Mouse (Mus musculus) intestine, embryonic 16.5 days (tissue): ENCODE results near the gene Gm47959. TPM values are rescaled to one million over a fixed set of nuclear protein-coding genes. Genes with fewer than 3 reads are reported as not detected.

Source experiments
- ATAC-seq: fragments of 200-750 bp; cut with Nextera tagmentation; 2 replicates; pipeline ENCODE4 v1.8.0; 2017; ENCODE audit warnings: moderate TSS enrichment, moderate library complexity
- H3K27ac ChIP-seq: fragments of 300-500 bp; sonication (generic); 2 replicates; pipeline ENCODE4 v1.5.1; 2014; ENCODE audit warnings: mild to moderate bottlenecking, low read length
- H3K27me3 ChIP-seq: fragments of 300-500 bp; sonication (generic); replicated peaks from 2 replicates; pipeline ENCODE4 v1.6.1; 2014; ENCODE audit warnings: low read length, control low read depth, mixed read lengths; ENCODE audit not compliant: control insufficient read depth, insufficient read depth
- H3K36me3 ChIP-seq: fragments of 300-500 bp; sonication (generic); 2 replicates; pipeline ENCODE4 v1.6.1; 2014; ENCODE audit warnings: low read length, control low read depth; ENCODE audit not compliant: control insufficient read depth, insufficient read depth
- H3K4me1 ChIP-seq: fragments of 300-500 bp; sonication (generic); 2 replicates; pipeline ENCODE4 v1.6.1; 2014; ENCODE audit warnings: low read length, control low read depth, mixed read lengths; ENCODE audit not compliant: control insufficient read depth, insufficient read depth
- H3K4me2 ChIP-seq: fragments of 300-500 bp; sonication (generic); 2 replicates; pipeline ENCODE4 v1.6.1; 2014; ENCODE audit warnings: low read depth, low read length, control low read depth
- H3K4me3 ChIP-seq: fragments of 300-500 bp; sonication (generic); 2 replicates; pipeline ENCODE4 v1.5.1; 2014; ENCODE audit warnings: mild to moderate bottlenecking, low read length
- H3K9ac ChIP-seq: fragments of 300-500 bp; sonication (generic); 2 replicates; pipeline ENCODE4 v1.6.1; 2014; ENCODE audit warnings: low read depth, low read length
- H3K9me3 ChIP-seq: fragments of 300-500 bp; sonication (generic); 2 replicates; pipeline ENCODE4 v1.6.1; 2016; ENCODE audit warnings: low read length, control low read depth; ENCODE audit not compliant: control insufficient read depth
- WGBS: fragments of 180-500 bp; shearing (Covaris S2); extraction: QIAGEN DNeasy Blood & Tissue Kit; methylation state at CpG from one replicate; pipeline ENCODE4 v1.1.7; 2014; 5-methylcytosine and 5-hydroxymethylcytosine counted together
- polyA plus RNA-seq: library from polyadenylated mRNA; unstranded; fragments of >200 nt; fragmentation: Nextera tagmentation; extraction: Ambion mirVana; gene quantifications from 2 replicates; pipeline ENCODE4 v1.2.1, GENCODE M21; 2015

The Gm47959 gene
- polyA plus RNA-seq, 1 experiment from 2014 or later, result not detected

DNA sequence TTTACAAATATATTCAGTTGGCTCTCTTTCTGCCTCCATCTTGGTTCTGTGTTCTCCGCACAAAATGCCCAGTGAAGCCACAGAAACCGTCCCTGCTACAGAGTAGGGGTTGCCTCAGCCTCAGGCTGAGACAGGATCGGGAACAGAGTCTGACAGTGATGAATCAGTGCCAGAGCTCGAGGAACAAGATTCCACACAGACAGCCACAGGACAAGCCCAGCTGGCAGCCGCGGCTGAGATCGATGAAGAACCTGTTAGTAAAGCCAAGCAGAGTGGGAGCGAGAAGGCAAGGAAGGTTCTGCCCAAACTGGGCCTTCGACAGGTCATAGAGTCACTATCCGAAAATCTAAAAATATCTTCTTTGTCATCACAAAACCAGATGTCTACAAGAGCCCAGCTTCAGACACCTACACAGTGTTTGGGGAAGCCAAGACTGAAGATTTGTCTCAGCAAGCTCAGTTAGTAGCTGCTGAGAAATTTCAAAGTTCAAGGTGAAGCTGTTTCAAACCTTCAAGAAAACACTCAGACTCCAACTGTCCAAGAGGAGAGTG lies 15.1 kb downstream of the Gm47959 start:
- WGBS, result 77% methylated on average over 10 of the region's 10 CpGs
- no peak overlapping the region for H3K4me2 ChIP-seq
- no peak overlapping the region for H3K27ac ChIP-seq
- H3K4me1 ChIP-seq, result no peaks in the 10 kb centered on the region
- no peak overlapping the region for H3K9ac ChIP-seq
- no peak overlapping the region for H3K4me3 ChIP-seq
- no peak for ATAC-seq
- no peaks in the 10 kb centered on the region for H3K27me3 ChIP-seq
- no peaks in the 10 kb centered on the region; the same call in 1 of the 2 replicates for H3K9me3 ChIP-seq
- H3K36me3 ChIP-seq, result no peaks in the 10 kb centered on the region

GRCm38 (mm10) chr1:83016556-83016955 lies 16.2 kb downstream of the Gm47959 start:
- Histone ChIP-seq H3K27me3 (no peaks in the 10 kb centered on the region), H3K4me2 (no peak overlapping the region), H3K36me3 (no peaks in the 10 kb centered on the region), H3K9ac (no peak overlapping the region), H3K4me3 (no peak overlapping the region), H3K9me3 (no peaks in the 10 kb centered on the region; the same call in 1 of the 2 replicates), H3K27ac (no peak overlapping the region), H3K4me1 (no peaks in the 10 kb centered on the region)
- no peak for ATAC-seq
- WGBS, result 62% methylated on average over 1 of the region's 1 CpGs

DNA sequence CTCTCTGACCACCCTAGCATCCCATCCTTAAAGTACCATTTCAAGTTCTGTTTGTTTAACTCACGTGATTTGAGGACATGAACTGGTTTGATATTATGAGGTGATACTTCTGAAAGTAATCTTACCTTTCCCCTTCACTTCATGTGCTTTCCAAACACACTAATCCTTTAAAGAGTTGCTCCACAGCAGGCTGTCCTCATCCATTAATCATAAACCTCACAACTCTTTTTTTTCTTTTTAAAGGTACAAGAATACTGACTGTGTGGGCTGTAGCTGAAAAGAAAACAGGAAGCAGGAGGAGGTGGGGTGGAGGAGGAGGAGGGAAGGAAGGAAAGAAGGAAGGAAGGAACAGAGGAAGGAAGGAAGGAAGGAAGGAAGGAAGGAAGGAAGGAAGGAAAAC lies 31.6 kb downstream of the Gm47959 start:
- Histone ChIP-seq H3K36me3 (no peaks in the 10 kb centered on the region), H3K4me3 (no peak overlapping the region), H3K9me3 (no peaks in the 10 kb centered on the region), H3K4me1 (no peaks in the 10 kb centered on the region), H3K27me3 (no peaks in the 10 kb centered on the region), H3K4me2 (no peak overlapping the region), H3K27ac (no peak overlapping the region), H3K9ac (no peak overlapping the region)
- no peak; the same call in 1 of the 2 replicates for ATAC-seq
- 29% methylated on average over 1 of the region's 1 CpGs for WGBS

GRCm38 (mm10) chr1:83032508-83032907 lies 32.2 kb downstream of the Gm47959 start:
- H3K9ac ChIP-seq, result no peak overlapping the region
- H3K9me3 ChIP-seq, result no peaks in the 10 kb centered on the region
- no peaks in the 10 kb centered on the region for H3K36me3 ChIP-seq
- H3K4me1 ChIP-seq, result no peaks in the 10 kb centered on the region
- 73% methylated on average over 6 of the region's 6 CpGs for WGBS
- no peak overlapping the region for H3K4me3 ChIP-seq
- H3K27me3 ChIP-seq, result no peaks in the 10 kb centered on the region
- H3K27ac ChIP-seq, result no peak overlapping the region
- H3K4me2 ChIP-seq, result no peak overlapping the region
- ATAC-seq, result no peak

- 70% methylated on average over 5 of the region's 5 CpGs for WGBS
- Histone ChIP-seq H3K36me3 (no peaks in the 10 kb centered on the region), H3K9ac (no peak overlapping the region), H3K4me3 (no peak overlapping the region), H3K9me3 (no peaks in the 10 kb centered on the region), H3K27ac (no peak overlapping the region), H3K4me2 (no peak overlapping the region), H3K4me1 (0 out of 2 replicates have a peak, but pooled peaks cover 6% of the 10 kb centered on the region), H3K27me3 (no peaks in the 10 kb centered on the region)
- no peak for ATAC-seq
Observed at GRCm38 (mm10) chr1:83034509-83034908, 34.2 kb downstream of the Gm47959 start.

DNA sequence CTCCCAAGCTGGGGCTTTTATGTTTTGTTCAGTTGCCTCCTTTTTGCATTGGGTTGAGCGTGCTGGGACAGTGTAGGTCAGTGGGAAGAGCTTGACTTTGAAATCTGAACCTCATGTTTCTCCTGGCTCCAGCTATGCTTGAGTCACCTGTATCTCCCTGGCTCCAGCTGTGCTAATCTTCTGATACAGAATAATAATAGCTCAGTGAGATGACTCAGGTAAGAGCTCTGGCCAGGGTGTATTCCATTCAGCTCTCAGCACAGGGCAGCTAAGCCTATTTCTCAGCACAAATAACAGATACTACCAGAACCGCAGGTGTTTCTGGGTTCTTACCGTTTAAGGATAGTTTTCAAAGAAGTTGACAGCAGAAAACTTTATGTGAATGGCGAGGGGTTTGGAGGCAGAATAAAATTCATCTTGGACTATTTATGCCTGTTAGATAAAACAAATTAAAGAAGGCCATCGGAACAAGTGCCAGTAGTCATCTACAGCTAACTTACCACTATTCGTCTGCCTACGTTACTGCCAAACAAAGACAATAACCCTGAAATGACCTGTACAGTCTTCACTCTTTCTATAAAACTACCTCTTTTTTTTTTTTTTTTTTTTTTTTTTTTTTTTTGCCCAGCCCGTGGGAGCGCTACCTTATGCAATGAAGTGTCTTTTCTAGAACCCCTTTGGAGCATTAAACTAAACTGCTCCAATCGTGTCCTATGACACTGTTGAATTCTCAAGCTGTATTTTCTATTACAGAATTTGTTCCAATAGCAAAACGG lies 36.7 kb downstream of the Gm47959 start:
- Histone ChIP-seq H3K4me2 (no peak overlapping the region), H3K36me3 (no peaks in the 10 kb centered on the region)
- ATAC-seq, result 0 out of 2 replicates have a peak, but pooled peaks have one; percentile 48

GRCm38 (mm10) chr1:83038109-83038672 lies 37.8 kb downstream of the Gm47959 start, which contains the start of gene Slc19a3:
Gene Slc19a3 (minus strand): TSS chr1:83038448.
- H3K4me1 ChIP-seq, result 0 out of 2 replicates have a peak, but pooled peaks cover 6% of the 10 kb centered on the region
- H3K9ac ChIP-seq, result peak within 1 kb of the TSS; percentile 67
- peak within 1 kb of the TSS; percentile 59 for H3K4me3 ChIP-seq
- H3K9me3 ChIP-seq, result no peaks in the 10 kb centered on the region
- ATAC-seq, result peak; percentile 88
- no peaks in the 10 kb centered on the region for H3K27me3 ChIP-seq
- peak within 1 kb of the TSS; percentile 69 for H3K4me2 ChIP-seq
- no peaks in the 10 kb centered on the region for H3K36me3 ChIP-seq
- H3K27ac ChIP-seq, result no peak within 1 kb of the TSS
- 2% methylated on average over 25 of the region's 25 CpGs for WGBS

More for the DNA sequence above, 36.7 kb downstream of the Gm47959 start:
- Histone ChIP-seq H3K27ac (no peak overlapping the region), H3K9ac (no peak overlapping the region), H3K27me3 (no peaks in the 10 kb centered on the region), H3K9me3 (no peaks in the 10 kb centered on the region), H3K4me3 (no peak overlapping the region), H3K4me1 (0 out of 2 replicates have a peak, but pooled peaks cover 6% of the 10 kb centered on the region)
- WGBS, result 75% methylated on average over 11 of the region's 11 CpGs

- Histone ChIP-seq H3K27me3 (no peaks in the 10 kb centered on the region), H3K4me2 (no peak overlapping the region), H3K36me3 (no peaks in the 10 kb centered on the region), H3K27ac (no peak overlapping the region), H3K9me3 (no peaks in the 10 kb centered on the region), H3K9ac (no peak overlapping the region), H3K4me3 (no peak overlapping the region), H3K4me1 (0 out of 2 replicates have a peak, but pooled peaks cover 6% of the 10 kb centered on the region)
- peak; percentile 36; the same call in 1 of the 2 replicates for ATAC-seq
- WGBS, result 61% methylated on average over 4 of the region's 4 CpGs
Observed at GRCm38 (mm10) chr1:83039080-83039479, 38.7 kb downstream of the Gm47959 start.

DNA sequence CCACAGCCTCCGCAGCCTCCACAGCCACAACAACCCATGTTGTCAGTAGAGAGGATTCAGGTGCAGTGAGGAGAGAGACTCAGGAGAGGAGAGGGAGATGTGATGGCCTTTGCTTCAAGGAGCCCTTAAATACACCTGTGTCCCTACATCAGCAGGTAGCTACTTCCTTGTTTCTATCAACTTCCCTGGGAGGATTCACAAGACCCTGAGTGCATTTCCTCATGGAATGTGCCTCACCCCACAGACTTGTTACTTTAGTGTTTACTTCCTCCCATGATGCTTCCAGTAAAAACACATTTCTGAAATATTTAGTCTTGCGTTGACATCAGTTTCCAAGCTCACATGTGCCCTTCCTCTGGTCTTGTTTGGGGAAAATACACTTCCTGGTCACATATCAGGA lies 42.0 kb downstream of the Gm47959 start, which contains the start of gene Krtap28-10:
Krtap28-10 (minus strand) TSS at position 101 of the 400 bp plus-strand sequence.
- H3K27ac ChIP-seq, result no peak within 1 kb of the TSS
- no peaks in the 10 kb centered on the region for H3K9me3 ChIP-seq
- no peak within 1 kb of the TSS for H3K4me3 ChIP-seq
- H3K9ac ChIP-seq, result no peak within 1 kb of the TSS
- WGBS, result 97% methylated on average over 2 of the region's 2 CpGs
- H3K4me2 ChIP-seq, result no peak within 1 kb of the TSS
- 0 out of 2 replicates have a peak, but pooled peaks cover 6% of the 10 kb centered on the region for H3K4me1 ChIP-seq
- H3K36me3 ChIP-seq, result no peaks in the 10 kb centered on the region
- ATAC-seq, result no peak
- no peaks in the 10 kb centered on the region for H3K27me3 ChIP-seq
